Mouse (Mus musculus) lung, embryonic 15.5 days (tissue): ENCODE data around the gene Gp5. TPM values are rescaled to one million over a fixed set of nuclear protein-coding genes. Genes with fewer than 3 reads are reported as not detected.

ENCODE experiments used
- ATAC-seq: fragments of 200-750 bp; cut with Nextera tagmentation; 2 replicates; pipeline ENCODE4 v1.8.0; 2017; ENCODE audit warnings: moderate number of reproducible peaks, borderline replicate concordance; ENCODE audit not compliant: low FRiP score, low TSS enrichment; ENCODE audit errors: extremely low read depth
- H3K27ac ChIP-seq: fragments of 300-500 bp; sonication (generic); 2 replicates; pipeline ENCODE4 v1.5.1; 2015; ENCODE audit warnings: moderate library complexity, mild to moderate bottlenecking, inconsistent platforms
- H3K27me3 ChIP-seq: fragments of 300-500 bp; sonication (generic); 2 replicates; pipeline ENCODE4 v1.6.1; 2015; ENCODE audit warnings: inconsistent platforms
- H3K36me3 ChIP-seq: fragments of 300-500 bp; sonication (generic); 2 replicates; pipeline ENCODE4 v1.6.1; 2015; ENCODE audit warnings: inconsistent platforms
- H3K4me1 ChIP-seq: fragments of 300-500 bp; sonication (generic); 2 replicates; pipeline ENCODE4 v1.6.1; 2015; ENCODE audit warnings: inconsistent platforms
- H3K4me2 ChIP-seq: fragments of 300-500 bp; sonication (generic); 2 replicates; pipeline ENCODE4 v1.6.1; 2015; ENCODE audit warnings: inconsistent platforms, mild to moderate bottlenecking, moderate library complexity
- H3K4me3 ChIP-seq: fragments of 300-500 bp; sonication (generic); 2 replicates; pipeline ENCODE4 v1.5.1; 2015; ENCODE audit warnings: mild to moderate bottlenecking, inconsistent platforms
- H3K9ac ChIP-seq: fragments of 300-500 bp; sonication (generic); 2 replicates; pipeline ENCODE4 v1.6.1; 2015; ENCODE audit warnings: inconsistent platforms
- H3K9me3 ChIP-seq: fragments of 300-500 bp; sonication (generic); 2 replicates; pipeline ENCODE4 v1.6.1; 2016; ENCODE audit warnings: inconsistent platforms
- WGBS: fragments of 180-500 bp; shearing (Covaris S2); methylation state at CpG from one replicate; pipeline ENCODE4 v1.1.7; 2015; 5-methylcytosine and 5-hydroxymethylcytosine counted together
- polyA plus RNA-seq: library from polyadenylated mRNA; unstranded; fragments of >200 nt; fragmentation: Nextera tagmentation; extraction: Ambion mirVana; gene quantifications from 2 replicates; pipeline ENCODE4 v1.2.1, GENCODE M21; 2015

The Gp5 gene
- polyA plus RNA-seq, 1 experiment from 2014 or later, result 2.5 TPM

DNA sequence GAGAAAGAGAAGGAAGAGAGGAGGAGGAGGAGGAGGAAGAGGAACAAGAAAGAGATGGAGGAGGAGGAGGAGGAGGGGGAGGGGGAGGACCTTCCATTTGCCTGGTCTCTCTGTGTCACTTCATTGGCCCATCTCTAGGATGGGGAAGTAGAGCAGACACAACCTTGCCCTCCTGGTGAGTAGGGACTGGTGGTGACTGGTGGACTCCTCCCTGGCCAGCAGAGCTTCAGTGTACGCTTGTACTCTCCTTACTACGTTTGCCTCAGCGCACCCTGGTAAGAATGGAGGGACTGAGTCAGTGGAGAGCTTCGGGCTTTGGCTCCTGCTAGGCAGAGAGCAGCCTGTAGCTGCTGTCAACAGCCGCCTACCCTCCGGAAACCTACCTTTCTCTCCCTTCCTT lies 7.9 kb downstream of the Gp5 start:
- no peak overlapping the region for H3K27ac ChIP-seq
- ATAC-seq, result no peak
- no peak overlapping the region for H3K4me2 ChIP-seq
- H3K36me3 ChIP-seq, result no peaks in the 10 kb centered on the region
- no peak overlapping the region for H3K9ac ChIP-seq
- 84% methylated on average over 6 of the region's 6 CpGs for WGBS
- no peaks in the 10 kb centered on the region for H3K9me3 ChIP-seq
- peaks cover 22% of the 10 kb centered on the region for H3K27me3 ChIP-seq
- no peak overlapping the region for H3K4me3 ChIP-seq
- 0 out of 2 replicates have a peak, but pooled peaks cover 4% of the 10 kb centered on the region for H3K4me1 ChIP-seq

DNA sequence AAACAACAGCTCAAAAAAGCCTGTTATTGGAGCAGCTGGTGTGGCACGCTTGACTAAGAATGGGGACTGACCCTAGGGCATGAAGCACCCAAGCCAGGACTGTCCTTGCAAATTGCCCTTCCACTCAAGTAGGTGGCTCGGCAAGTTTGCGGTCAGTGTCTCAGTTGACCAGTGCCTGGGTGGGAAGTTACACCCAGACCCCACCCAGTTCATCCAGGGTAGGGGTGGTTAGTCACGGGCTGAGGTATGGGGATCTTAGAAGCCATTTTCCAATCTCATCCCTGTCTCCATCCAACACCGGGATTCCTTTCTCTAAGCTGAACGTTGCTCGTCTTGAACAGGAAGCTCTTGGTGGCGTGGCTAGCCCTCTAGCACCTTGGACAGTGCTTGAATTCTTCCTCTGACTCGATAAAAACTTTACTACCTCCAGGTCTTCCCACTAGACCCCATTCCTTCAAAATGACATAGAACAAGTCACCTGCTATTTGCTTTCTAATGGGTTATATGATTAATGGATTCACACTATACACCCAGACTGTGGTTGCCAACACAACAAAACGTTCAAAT lies 10.8 kb downstream of the Gp5 start:
- Histone ChIP-seq H3K4me2 (no peak overlapping the region), H3K4me3 (no peak overlapping the region), H3K27me3 (0 out of 2 replicates have a peak, but pooled peaks cover 6% of the 10 kb centered on the region), H3K9ac (no peak overlapping the region), H3K36me3 (no peaks in the 10 kb centered on the region), H3K4me1 (0 out of 2 replicates have a peak, but pooled peaks cover 2% of the 10 kb centered on the region), H3K9me3 (no peaks in the 10 kb centered on the region), H3K27ac (no peak overlapping the region)
- ATAC-seq, result no peak
- 61% methylated on average over 10 of the region's 10 CpGs for WGBS

DNA sequence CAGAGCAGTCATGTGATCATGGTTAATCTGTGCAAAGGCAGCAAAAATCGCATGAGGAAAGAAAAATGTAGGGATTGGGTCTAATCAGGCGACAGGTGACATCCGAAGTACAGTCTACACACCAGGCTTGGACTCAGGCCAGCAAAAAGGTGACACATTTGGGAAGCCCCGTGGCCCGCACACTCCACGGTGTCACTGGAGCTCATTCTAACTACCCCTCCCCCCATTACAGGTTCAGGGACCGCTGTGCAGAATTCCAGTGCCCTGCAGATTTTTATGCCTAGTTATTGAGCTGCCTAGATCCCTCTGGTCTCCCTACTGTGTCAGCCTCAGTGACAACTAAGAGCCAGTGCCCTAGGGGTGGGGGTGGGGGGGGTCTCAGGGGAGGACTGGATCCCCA lies 13.1 kb downstream of the Gp5 start:
- 76% methylated on average over 7 of the region's 7 CpGs for WGBS
- no peaks in the 10 kb centered on the region for H3K9me3 ChIP-seq
- no peak overlapping the region for H3K4me2 ChIP-seq
- no peaks in the 10 kb centered on the region for H3K36me3 ChIP-seq
- H3K4me3 ChIP-seq, result no peak overlapping the region
- H3K9ac ChIP-seq, result no peak overlapping the region
- no peaks in the 10 kb centered on the region for H3K4me1 ChIP-seq
- H3K27ac ChIP-seq, result no peak overlapping the region
- ATAC-seq, result no peak
- H3K27me3 ChIP-seq, result 0 out of 2 replicates have a peak, but pooled peaks cover 6% of the 10 kb centered on the region

DNA sequence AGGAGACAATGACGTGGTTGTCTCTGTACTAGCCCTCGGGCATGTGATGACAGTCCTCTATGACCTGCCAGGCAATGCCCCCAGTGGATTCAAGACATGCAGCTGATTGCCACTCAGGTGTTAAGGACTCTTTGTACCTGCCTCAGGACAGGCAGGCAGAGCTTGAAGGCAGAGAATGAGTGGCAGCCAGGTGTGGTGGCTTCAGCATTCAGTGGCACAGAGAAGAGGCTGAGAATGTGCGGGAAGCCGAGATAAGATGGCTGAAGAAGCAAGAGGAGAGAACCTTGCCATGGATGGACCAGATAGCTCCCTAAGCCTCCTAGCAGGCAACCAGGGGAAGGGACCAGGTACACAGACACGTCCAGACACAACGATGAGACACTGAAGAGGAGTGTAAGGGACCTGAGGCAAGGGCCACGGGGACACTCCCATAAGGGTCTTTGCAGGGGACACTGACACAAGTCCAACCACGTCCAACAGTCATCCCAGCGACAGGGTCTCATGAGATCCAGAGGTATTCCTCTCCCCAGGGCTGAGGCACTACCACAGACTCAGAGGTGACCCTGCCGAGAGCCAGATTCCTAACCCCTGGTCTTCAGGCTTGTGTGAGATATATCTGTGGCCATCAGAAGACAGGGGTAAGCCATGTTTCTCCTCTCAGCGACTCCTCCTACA lies 13.8 kb downstream of the Gp5 start:
- 77% methylated on average over 11 of the region's 11 CpGs for WGBS
- H3K27ac ChIP-seq, result no peak overlapping the region
- no peak overlapping the region for H3K9ac ChIP-seq
- H3K4me1 ChIP-seq, result no peaks in the 10 kb centered on the region
- no peak for ATAC-seq
- no peak overlapping the region for H3K4me3 ChIP-seq
- H3K27me3 ChIP-seq, result 0 out of 2 replicates have a peak, but pooled peaks cover 3% of the 10 kb centered on the region
- H3K4me2 ChIP-seq, result no peak overlapping the region
- H3K9me3 ChIP-seq, result no peaks in the 10 kb centered on the region
- H3K36me3 ChIP-seq, result no peaks in the 10 kb centered on the region

DNA sequence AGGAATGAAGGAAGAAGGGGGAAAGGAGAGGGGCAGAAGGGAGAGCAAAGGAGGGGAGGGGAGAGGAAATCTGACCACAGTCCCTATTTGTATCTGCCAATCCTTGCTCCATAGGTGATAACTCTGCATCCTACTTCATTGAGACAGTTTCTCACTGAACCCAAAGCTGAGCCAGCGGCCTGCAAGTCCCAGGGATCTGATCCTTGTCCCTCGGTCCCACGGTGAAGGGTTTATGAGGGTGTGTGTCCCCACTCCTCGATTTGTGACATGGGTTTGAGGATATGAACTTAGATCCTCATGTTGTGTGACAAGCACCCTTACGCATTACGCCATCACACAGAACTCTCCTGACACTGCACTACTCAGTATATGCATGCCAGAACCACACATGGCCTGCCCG lies 15.5 kb downstream of the Gp5 start:
- no peaks in the 10 kb centered on the region for H3K4me1 ChIP-seq
- ATAC-seq, result no peak
- no peak overlapping the region for H3K4me3 ChIP-seq
- no peak overlapping the region for H3K4me2 ChIP-seq
- no peaks in the 10 kb centered on the region for H3K9me3 ChIP-seq
- WGBS, result 86% methylated on average over 7 of the region's 7 CpGs
- H3K27ac ChIP-seq, result no peak overlapping the region
- no peaks in the 10 kb centered on the region for H3K27me3 ChIP-seq
- H3K9ac ChIP-seq, result no peak overlapping the region
- no peaks in the 10 kb centered on the region for H3K36me3 ChIP-seq

DNA sequence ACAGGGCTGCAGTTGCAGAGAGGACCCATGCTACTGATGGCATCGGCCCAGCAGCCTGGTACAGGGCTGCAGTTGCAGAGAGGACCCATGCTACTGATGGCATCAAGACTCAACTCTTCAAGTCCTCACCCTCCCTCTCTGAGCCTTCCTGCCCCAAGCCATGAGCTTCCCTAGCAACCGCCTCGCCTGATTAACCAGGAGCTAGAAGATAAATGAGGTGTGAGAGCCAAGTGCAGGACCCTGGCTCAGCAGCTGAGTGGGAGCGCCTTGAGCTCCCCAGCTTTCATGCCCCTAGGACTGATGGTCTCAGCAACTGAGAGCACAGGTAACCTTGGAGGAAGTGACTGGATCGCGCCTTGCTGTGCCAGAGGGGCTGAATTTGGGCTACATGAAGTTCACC lies 20.1 kb downstream of the Gp5 start:
- no peak overlapping the region for H3K4me2 ChIP-seq
- H3K27me3 ChIP-seq, result no peaks in the 10 kb centered on the region
- no peak overlapping the region for H3K27ac ChIP-seq
- no peaks in the 10 kb centered on the region for H3K4me1 ChIP-seq
- 48% methylated on average over 6 of the region's 6 CpGs for WGBS
- no peak overlapping the region for H3K4me3 ChIP-seq
- no peaks in the 10 kb centered on the region for H3K9me3 ChIP-seq
- no peak for ATAC-seq
- H3K36me3 ChIP-seq, result no peaks in the 10 kb centered on the region
- H3K9ac ChIP-seq, result no peak overlapping the region

DNA sequence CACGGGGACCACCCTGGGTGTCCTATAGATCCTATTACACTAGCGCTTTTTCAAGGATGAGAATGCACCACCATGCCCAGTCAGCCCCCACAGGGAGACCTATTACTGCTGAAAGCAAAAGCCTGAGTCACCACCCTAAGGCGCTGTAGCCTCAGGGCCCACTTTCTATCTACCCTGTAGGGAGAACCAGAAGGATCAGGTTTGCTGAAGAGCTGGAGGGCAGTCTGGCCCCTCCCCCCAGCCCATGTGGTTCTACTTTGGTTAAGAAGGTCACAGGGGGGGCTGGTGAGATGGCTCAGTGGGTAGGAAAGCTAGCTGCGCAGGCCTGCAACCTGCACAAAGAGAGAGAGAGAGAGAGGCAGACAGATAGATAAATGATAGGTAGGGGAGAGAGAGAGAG lies 24.9 kb downstream of the Gp5 start:
- H3K27ac ChIP-seq, result no peak overlapping the region
- no peak for ATAC-seq
- no peaks in the 10 kb centered on the region for H3K36me3 ChIP-seq
- peaks cover 30% of the 10 kb centered on the region for H3K27me3 ChIP-seq
- WGBS, result 77% methylated on average over 4 of the region's 4 CpGs
- peaks cover 21% of the 10 kb centered on the region for H3K4me1 ChIP-seq
- H3K4me2 ChIP-seq, result no peak overlapping the region
- H3K9ac ChIP-seq, result no peak overlapping the region
- no peak overlapping the region for H3K4me3 ChIP-seq
- H3K9me3 ChIP-seq, result no peaks in the 10 kb centered on the region

DNA sequence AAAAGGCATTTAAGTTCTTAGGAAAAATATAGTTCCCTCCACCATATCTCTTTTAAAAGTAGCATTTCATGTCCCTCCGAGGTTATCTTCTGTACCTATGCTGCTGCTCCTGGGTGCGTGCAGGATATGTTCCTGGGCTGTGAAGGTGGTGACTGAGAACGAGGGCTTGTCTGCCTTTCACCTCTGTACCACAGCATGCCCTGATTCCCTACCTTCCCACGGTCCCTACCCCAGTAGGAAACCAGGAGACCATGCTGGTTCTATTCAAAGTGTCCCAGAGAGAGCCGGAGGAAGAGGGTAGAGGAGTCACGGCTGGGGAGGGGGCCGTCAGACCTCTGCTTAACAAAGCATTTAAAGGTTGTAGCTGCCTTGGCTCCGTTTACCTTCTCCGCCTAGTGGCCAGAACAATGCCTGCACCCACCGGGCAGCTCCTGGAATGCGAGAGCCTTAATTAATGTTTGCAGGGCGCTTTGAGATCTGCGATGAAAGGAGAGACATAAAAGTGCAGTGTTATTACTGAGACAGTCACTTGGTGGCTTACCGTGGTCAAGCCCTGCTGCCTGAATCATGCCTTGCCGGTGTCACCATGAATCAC lies 26.7 kb downstream of the Gp5 start:
- Histone ChIP-seq H3K4me2 (peak overlapping the region; percentile 48), H3K9ac (no peak overlapping the region), H3K27ac (no peak overlapping the region), H3K9me3 (no peaks in the 10 kb centered on the region), H3K27me3 (peaks cover 33% of the 10 kb centered on the region), H3K4me3 (no peak overlapping the region), H3K4me1 (peaks cover 23% of the 10 kb centered on the region), H3K36me3 (no peaks in the 10 kb centered on the region)
- 2% methylated on average over 15 of the region's 15 CpGs for WGBS
- ATAC-seq, result peak; percentile 33; the same call in 1 of the 2 replicates

DNA sequence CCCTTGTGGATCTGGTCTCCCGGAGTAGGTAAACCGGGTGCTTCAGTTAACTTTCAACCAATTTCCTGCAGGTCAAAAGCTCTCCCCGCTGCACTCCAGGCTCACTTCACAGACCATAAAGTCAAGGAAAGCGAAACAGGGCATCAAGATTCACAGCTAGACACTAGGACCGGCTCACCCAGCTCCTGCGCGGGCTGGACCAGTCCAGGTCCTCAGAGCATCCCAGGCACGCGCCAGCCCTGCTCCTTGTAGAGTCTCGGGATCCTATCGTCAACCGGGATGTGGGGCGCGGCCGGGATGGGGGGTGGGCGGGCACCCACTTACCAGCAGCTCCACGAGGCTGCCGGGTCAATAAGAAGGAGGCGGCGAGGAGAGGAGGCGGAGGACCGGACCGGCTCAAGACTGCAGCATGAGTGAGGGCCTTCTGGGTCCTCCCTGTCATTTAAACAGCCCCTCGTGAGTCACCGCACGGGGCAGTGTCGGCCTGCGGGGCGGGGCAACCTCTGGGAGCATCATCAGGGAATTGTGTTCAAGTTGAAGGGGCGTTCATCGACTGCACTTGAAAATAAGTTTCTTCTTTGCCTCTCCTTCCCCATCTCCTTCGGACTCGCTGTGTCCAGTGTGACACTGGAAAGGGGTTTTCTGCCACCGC lies 27.6 kb downstream of the Gp5 start, which contains the start of gene Lrrc15:
TSS of gene Lrrc15 (minus strand) at position 413 of the 652 bp plus-strand sequence.
- Histone ChIP-seq H3K36me3 (no peaks in the 10 kb centered on the region), H3K9ac (peak within 1 kb of the TSS; percentile 25; the same call in 1 of the 2 replicates), H3K4me2 (peak within 1 kb of the TSS; percentile 54), H3K27me3 (peaks cover 33% of the 10 kb centered on the region), H3K4me1 (peaks cover 23% of the 10 kb centered on the region), H3K27ac (no peak within 1 kb of the TSS), H3K9me3 (no peaks in the 10 kb centered on the region), H3K4me3 (peak within 1 kb of the TSS; percentile 22)
- 4% methylated on average over 34 of the region's 34 CpGs for WGBS
- ATAC-seq, result no peak

DNA sequence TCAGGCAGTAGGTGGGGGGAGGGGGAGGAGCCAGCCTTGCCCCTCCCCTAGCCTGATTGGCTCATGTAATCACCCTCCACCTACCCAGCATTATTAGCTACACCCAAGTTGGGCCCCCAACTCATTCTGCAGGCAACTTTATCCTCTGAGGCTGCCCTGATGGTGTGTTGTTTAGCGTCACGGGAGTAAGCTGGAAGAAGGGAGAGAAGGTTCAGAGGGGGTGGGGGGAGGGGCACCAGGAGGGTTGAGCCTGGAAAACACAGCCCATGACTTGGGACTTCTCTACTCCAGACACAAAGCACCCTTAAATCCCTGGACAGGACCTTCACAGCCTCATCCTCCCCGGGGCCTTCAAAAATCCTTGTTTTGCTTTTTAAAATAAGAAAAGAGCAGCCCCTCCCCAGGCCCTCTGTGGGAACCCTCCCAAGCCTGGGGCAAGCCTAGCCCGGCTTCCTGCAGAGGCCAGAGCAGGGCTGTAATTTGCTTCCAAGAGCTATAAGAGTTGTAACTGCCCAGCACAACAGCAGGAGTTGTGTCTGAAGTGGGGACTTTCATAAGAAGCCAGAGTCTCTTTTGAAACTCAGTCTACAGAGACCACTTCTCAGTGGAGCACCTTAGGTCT lies 29.8 kb downstream of the Gp5 start:
- Histone ChIP-seq H3K4me2 (no peak overlapping the region), H3K9me3 (no peaks in the 10 kb centered on the region), H3K27me3 (peaks cover 33% of the 10 kb centered on the region), H3K27ac (no peak overlapping the region), H3K4me1 (peaks cover 27% of the 10 kb centered on the region), H3K36me3 (no peaks in the 10 kb centered on the region), H3K9ac (no peak overlapping the region), H3K4me3 (no peak overlapping the region)
- no peak for ATAC-seq
- WGBS, result 18% methylated on average over 4 of the region's 4 CpGs

DNA sequence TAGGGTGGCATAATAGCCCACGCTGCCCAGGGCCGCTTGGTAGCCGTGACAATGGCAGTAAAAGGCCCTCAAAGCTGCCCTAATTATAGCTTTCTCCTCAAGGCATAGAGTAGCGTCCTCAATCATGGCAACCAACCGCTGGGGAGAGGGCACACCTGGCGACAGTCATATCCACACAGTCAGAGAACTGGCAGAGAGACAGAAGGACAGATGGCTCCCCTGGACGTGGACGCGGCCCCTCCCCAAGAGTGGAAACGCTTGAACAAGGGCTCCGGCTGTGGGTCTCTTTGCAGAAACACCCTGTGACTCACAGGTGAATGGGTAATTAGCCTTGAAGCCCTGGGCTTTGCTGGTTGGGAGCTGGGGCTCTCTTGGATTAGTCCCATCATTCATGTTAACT lies 32.2 kb downstream of the Gp5 start:
- Histone ChIP-seq H3K9me3 (no peaks in the 10 kb centered on the region), H3K36me3 (no peaks in the 10 kb centered on the region), H3K4me1 (peaks cover 28% of the 10 kb centered on the region), H3K9ac (no peak overlapping the region), H3K4me2 (no peak overlapping the region), H3K4me3 (no peak overlapping the region), H3K27ac (no peak overlapping the region), H3K27me3 (peaks cover 15% of the 10 kb centered on the region)
- ATAC-seq, result no peak
- 83% methylated on average over 11 of the region's 11 CpGs for WGBS
